Mouse (Mus musculus): ENCODE results near the gene Tfap2a.
A peak's percentile ranks its signal among the peaks of the same experiment; 100 is the strongest.

The Tfap2a gene

DNA sequence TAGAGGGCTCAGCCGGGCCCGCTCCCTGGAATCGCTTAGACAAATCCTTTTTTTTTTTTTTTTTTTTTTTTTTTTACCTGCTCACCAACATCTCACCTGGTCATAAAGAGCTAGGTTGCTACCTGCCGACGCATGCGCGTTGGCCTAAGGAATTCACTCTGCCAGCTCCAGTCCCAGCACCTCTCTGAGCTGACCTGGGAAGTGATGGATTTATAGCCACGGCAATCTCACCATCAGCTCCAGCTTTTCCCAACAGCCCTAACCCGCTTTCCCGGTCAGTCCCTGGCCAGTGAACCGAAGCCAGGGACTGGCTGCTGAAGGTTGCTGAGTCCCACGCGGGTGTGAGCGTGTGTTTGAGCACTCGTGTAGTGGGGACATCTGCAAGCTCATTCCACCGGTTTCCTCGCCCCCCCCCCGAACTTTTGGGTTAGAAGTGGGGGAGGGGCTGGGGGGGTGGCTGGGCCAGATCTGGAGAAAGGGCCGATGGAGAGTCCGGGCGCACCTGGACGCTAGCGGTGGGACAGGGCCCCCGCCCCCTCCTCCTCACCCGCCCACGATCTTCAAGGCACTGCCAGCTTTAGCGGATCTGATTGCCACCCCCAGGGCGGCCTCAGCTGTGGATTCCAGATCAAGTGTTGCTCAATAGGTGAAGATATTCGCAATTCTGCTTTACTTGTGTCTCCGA, at the start of gene Tfap2a:
Gene Tfap2a (minus strand): TSS at position 181 of the 685 bp plus-strand sequence.
- DNase-seq (ENCODE audit: low read depth): no peak

DNA sequence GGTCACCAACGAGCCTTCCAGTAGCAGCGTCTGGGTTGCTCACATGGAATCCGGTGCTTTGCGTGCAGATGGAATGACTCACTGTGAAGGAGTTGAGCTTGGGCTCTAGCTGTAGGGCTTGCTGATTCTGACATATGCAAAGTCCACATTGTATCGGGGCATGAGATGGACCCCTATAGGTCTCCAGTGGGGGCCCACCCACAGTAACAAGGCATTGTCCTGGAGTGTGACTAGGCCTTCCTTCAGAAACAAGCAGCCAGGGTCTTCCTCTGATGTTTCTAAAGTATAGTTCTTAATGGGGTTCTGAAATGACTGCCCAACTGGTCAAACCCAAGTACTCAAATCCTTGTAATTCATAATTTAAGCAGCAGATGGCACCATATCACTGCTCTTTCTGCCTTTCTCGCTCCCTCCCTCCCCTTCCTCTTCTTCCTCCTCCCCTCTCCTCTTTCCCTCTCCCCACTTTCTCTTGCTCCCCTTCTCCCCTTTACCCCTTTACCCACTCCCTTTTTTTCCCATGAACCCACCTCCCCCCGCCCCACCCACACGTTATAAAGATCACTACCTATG, 46.1 kb upstream of the Tfap2a start:
- peak; percentile 9 for DNase-seq (ENCODE audit: low read depth)

DNA sequence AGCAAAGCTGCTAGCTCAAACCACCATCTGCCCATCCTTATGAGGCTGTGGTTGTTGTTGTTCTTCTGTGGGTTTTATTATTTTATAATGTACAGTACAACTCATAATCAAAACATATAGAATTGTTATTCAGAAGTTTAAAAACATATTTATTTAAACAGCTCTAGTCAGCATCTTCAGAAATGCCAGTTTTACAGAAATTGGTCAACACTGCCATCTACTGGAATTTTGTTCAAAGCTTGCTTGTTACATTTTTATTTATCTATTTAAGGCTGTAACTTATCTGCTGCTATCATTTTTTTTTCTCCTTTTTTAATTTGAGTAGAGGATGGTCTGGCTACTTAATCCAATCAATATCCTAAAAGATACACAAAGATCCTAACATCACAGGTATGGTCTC, 19.8 kb upstream of the Tfap2a start:
- DNase-seq (ENCODE audit: low read depth): peak; percentile 30

DNA sequence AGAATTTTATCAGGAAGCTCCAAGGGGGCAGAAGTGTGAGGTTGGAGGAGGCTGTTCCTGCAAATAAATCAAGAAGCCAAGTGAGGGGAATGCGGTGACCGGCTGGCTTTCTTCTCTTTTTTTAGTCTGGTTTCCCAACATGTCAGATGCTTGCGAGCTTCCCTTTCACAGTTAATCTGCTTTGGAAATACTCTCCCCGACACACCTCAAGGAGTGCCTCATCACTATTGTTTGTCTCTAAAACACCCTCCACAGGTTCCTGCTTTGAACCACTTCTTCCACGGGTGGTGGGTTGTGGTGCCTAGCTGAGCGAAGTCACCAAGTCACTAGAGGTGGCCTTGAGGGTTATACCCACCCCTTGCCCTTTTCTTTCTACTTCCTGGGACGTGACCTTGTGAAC, 18.2 kb upstream of the Tfap2a start:
- DNase-seq (ENCODE audit: low read depth): no peak

DNA sequence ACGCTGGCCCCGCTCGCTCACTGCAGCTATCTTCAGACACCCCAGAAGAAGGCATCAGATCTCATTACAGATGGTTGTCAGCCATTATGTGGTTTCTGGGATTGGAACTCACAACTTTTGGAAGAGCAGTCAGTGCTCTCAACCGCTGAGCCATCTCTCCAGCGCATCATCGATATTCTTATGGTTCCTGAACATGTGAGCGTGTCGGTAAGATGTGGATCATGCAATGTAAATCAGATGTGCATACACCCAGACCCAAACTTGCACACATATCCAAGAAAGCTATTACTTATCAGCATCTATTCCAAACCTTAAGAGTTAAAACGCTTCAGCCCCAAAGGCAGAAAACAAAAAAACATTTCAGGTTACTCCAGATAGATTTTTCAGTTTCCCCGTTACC, 15.9 kb upstream of the Tfap2a start:
- DNase-seq (ENCODE audit: low read depth): no peak

DNA sequence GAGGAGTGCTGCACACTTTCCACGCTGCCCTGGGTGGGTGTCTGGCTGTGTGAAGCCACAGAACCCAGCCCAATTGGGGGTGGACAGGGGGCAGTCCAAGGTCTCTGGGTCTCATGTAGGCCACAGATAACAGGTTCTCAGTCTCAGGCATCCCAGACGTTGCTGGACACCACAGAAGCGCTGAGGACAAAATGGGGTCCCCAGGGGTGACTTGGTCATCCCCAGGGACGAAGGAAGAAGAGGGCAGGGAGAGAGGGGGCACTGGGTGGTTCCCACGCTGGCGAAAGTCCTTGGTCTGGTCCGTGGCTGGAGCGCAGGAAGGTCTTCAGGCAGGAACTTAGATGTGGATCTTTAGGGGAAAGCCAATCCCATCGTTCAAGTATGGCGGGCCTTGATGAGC, 13.7 kb upstream of the Tfap2a start:
- DNase-seq (ENCODE audit: low read depth): no peak

DNA sequence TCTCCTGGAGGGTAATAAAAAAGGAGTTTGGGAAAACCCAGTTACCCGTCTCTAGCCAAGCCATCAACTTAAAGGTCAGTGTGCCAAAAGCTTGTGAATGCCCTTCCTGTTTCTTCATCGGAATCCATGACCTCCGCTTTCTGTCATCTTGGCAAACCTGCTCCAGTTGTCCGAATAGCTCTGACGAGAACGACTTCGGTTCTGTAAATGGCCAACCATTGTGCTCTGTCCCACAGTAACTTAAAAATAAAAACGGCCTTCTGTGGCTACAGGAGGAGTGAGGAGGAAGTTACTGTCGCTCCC, 11.4 kb upstream of the Tfap2a start:
- DNase-seq (ENCODE audit: low read depth): no peak

DNA sequence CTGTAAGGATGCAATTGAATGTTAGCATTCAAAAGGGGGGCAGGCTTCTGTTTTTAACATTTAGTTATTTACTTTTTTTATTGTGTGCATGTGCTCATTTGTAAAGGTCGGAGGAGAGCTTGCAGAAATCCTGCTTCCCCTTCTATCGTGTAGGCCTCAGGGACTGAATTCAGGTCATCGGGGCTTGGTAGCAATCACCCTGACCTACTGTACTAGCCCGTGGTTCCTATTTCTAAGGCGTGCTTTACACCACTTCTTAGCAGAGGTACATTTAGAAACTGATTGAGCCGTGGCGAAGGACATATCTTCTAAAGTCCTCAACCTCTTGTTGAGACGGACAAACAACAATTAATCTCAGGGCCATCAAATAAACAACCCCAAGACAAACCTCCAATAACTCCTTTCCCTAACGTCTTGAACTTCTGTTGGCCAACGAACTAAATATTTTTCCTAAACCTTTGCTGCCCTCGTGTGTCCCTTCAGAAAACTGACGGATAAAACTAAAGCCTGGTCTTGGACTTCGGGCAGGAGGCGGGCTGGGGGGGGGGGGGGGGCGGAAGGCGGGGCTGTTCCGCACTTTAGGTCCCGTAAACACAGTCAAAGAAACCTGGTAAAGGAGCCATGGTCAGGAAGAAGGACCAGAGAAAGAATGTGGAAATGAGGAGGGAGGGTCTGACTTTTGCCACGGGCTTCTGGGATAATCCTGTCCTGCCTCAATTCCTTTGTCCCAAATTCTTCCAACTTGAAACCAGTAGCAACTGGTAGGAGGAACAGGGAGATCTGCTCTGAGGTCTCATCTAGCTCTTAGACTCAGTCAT, 10.8 kb upstream of the Tfap2a start:
- DNase-seq (ENCODE audit: low read depth): peak; percentile 10

DNA sequence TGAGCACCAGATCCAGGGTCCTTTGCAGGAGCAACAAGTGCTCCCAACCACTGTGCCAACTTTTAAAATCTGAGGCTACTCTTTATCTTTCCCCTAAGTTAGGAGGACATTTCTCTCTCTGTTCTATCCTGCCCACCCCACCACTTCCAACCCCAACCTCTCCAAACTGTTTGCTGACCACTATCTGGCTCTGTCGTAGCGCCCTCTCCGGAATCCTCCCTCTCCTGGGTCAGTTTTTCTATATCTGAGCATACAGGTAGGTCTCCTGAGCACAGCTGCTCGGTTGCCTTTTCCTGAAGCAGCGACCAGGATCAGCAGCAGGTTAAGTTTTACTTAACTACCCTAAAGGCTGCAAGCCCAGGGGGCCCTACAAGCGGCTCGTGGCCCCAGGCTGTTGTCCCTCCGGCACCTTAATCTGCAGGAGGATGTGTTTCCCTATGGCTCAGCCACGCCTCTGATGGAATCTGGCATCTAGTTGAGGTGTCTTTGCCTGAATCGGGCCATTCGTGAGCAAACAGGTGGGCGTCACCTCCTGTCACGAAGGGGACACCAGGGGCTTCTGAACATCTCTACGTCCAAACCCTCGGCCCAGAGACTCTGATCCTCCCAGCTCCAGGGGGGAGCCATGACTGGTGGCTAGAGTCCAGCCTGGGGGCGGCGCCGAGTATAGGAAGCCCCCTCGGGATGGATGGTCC, 6.1 kb upstream of the Tfap2a start:
- no peak for DNase-seq (ENCODE audit: low read depth)

DNA sequence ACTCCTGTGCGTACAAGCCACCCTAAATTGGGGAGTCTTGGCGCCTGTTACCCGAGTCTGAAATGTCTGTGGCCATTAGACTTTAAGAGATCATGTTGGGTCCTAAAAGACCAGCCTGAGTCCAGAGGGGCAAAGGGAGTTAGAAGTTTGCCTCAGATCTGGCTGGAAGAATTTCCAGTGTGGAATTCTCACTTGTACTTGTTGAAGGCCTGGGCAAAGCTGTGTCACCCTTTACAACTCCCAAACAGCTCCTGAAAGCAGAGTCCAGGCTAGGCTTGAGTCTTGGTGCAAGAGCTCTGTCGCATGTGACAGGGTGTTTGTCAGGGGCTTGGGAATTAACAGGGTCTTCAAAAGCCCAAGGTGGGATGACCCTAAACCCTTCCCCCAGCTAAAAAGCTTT, 5.0 kb upstream of the Tfap2a start:
- no peak for DNase-seq (ENCODE audit: low read depth)

DNA sequence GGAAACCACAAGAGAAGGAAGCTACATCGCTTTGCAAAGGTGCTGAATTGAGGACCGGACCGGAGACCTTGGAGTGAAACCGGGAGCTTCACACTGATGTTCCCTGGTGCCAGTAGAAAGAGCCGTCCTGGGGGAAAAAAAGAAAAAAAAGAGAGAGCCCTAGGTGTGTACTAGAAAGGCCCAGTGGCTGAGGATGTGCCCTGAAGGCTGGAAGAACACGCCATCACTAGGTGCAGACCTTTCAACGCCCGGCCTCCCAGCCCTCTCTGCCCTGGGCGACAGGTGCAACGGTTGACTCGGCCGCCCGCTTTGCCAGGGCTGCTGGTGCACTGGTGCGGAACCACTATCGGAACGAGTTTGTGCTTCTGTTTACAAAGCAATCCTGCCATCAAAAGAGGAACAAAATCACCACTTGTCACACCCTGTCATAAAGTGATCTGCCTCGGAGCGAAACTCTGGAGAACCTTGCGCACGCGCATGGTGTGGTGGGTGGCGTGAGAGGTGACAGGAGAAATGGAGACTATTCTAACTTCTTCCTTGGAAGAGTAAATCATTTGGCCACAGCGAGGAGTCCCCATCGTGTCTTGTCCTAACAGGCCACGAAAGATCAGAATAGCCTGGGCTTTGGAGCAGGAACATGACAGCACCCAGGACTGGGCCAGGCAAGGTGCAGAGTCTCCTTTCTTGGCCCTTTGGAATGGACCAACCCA, 3.8 kb upstream of the Tfap2a start:
- DNase-seq (ENCODE audit: low read depth): no peak

DNA sequence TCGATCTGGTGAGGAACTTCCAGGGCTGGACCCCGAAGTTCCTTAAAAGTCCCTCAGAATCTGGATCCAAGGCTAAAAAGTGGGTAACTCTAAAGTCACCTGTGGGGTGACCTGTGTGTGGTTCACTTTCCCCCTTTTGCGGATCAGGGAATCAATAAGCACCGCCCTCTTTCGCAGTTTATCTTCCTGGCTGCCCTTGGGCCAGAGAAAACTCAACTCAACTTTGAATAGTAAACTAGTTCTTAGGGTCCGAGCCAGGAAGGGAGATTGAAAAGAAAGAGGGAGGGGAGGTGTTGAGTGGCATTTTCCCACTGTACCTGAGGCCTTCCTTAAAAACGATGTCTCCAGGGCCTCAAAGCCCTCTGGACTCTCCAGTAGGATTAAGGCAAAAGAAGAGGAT, 3.3 kb upstream of the Tfap2a start:
- DNase-seq (ENCODE audit: low read depth): no peak

DNA sequence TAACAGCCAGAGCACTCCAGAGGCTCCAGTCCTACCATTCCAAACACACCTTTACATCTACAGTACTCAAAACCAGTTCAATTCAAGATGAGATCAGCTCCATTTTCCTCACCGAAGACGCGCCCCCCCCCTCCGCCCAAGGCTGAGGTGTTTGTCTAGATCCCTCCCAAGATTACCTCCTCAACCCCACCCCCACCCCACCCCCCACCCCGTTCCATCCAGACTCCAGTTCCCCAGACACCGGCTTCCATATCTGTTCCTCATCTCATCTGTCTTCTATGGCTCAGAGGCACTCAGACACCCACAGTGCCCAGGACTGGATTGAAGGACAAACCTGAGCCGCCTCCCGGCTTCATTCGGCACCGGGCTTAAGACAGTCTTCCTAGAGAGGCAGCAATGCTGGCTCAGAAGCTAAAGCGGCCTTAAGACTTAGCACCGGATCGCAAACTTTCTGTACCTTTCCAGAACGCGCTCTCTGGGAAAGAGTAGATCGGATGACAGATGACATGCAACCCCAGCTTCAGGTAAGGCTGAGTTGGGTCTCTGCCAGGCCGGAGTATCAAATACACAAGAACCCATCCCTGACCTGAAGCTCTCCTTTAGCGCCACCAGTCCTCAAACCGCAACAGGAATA, 2.7 kb upstream of the Tfap2a start:
- DNase-seq (ENCODE audit: low read depth): no peak

DNA sequence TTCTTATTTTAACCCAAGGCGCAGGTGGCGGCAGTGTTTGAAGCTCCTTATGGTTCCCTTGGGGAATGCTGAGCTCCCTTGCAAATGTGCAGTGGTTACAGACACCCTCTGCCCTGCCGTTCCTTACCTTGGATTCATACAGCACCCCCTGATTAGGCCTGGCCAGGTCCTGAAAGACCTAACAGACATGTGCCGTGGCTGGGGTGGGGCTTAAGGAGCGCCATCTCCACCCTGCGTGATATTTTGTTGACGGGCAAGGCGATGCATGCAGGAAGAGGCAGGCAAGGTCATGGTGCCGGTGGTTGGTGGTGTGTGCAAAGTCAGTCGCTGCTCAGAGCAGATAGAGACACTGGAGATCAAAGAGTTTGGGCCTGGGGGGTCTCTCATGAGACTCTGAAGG, 1.7 kb upstream of the Tfap2a start:
- no peak for DNase-seq (ENCODE audit: low read depth)

DNA sequence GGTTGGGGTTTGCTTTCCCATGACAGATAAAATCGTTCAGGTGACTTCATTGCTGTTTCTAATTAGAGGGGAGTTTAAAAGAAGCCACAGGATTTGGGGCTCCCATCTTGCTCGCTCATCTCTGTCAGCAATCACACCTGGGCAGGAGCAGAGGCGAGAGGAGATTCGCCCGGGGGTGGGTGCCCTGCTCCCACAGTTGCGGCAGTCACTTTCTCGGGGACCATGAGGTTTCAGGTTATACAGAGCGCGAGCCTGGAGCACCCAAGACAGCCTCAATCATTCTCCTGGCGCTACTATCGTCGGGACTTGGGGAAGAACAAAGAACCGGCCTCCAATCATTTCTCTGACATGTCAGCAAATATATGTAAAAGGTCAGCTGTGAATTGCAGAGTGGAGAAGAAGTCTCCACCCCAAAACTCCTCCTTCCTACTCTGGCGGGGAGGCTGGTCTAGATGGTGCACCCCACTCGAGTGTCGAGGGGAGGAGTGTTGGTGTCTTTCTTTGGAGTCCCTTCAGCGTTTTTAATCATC, 1.0 kb upstream of the Tfap2a start:
- DNase-seq (ENCODE audit: low read depth): no peak

DNA sequence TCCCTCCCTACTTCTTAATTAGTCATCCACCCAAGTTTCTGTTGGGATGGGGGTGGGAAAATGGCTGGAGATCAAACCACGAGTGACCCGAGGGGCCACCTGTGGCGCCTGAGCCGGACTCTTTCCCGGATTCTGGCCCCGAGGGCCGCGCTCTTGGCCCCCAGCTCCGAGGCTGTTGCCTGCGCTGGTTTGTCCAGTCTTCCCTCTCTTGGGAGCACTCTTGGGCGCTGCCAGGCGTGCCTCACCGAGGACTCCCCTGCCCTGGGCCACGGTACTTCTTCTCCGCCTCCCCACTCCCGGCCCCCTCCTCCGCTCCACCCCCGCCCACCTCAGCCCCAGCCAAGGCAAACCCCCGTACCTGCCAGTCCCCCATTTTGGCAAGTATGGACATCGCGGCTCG, 415 bp downstream of the Tfap2a start:
- no peak for DNase-seq (ENCODE audit: low read depth)

DNA sequence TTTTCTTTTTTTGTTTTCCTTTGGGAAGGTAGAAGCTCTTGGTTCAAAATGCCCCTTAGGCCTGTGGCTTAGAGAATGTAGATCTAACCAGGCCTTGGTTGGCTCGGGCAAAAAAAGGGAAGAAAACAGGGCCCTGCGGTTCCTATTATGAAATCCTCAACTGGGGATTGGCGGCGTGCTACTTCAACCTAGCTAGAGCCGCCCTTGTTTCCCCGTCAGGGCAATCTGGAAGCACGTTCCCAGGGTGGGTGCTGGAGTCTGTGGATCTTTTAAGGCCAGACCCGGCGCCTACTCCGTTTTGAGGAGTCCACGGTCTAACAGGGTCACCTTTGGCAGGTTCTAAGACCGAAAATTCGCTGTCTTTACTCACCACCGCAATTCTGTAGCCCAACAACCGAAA, 1.1 kb downstream of the Tfap2a start:
- no peak for DNase-seq (ENCODE audit: low read depth)

DNA sequence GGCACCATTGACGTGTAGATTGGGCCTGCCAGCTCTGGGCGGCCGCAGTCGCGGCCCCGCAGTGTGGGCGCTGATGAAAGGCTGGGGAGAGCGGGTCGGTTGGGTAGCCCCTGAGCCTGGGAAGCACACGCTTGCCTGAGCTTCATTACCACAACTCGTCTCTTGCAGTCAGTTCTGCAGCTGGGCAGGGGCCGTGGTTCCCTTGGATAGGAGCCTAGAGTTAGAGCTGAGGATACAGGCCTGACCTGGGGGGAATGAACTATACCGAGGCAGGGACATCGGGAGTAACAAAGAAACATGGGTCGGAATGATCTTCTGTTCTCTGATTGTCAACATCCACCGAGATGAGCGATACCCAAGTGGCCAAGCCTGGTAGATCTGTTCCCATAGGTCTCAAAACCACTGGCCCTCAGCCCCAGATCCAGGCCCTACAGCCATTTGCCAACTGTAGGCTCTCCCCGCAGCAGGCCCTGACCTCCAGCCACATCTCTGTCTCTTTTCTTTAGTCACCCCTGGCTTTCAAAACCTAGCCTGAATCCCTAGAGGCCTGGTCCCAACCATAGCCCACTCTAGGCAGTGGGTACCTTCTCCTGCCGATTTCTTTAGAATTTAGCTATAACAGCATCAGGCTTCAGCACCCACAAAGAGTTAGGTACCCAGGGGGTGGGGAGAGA, 1.9 kb downstream of the Tfap2a start:
- DNase-seq (ENCODE audit: low read depth): no peak

DNA sequence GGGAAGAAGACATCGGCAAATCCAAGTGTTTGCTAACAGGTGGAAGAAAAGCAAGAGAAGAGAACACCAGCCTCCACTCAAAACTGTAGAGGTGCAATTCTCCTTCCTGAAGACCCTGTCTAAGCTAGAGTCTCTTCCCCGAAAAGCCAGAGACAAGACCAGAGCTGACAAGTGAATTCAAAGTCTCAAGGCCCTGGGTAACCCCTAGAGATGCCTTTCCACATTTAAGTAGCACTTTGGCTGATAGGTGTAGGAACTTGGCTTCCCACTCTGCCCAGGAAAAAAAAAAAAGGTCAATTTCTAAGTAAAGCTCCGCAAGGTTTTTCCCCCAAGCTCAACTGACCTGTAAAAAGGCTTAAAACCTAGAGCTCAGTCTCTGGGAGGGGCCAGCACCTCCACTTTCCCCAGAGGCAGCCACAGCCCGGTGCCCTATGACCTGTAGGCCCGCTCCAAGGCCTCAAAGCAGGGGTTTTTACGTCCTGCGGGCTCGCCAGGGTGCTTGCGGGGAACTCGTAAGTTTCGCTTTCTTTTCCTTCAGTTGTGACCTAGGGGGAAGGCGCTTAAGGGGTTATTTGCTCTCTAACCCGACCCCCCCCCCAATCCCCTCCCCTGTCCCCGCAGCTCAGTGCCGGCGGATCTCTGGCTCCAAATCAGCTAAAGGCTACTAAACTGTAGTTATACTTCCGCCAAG, 2.6 kb downstream of the Tfap2a start:
- DNase-seq (ENCODE audit: low read depth): no peak

DNA sequence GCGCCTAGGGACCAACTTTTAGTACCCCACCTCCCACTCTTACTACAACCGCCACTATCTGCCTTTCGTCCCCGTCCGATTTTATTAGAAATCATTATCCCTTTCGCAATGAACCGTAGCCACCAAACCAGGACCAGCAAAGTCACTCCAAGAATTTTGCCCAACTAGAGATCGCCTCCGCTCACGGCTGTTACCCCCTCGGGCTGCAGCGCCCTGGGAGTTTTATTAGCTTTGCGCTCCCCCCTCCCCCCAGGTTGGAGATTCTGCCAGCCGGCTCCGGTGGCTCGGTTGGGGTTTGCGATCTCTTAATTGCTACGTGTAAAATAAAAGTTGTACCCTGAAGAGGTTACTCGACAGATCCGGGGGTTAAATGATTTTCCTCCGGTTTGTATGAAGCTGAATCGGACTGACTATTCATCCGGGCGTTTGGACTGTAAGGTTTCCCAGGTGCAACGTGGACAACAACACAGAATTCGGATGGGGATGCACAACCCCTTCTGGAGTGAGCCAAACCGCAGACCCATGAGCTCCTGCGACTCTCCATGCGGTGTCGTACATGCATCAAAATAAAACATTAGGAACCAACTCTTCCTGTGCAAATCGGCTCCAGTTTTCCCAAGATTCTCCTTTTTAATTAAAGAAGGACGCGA, 3.7 kb downstream of the Tfap2a start:
- no peak for DNase-seq (ENCODE audit: low read depth)

Data from naive thymus-derived CD4-positive, alpha-beta T cell, adult 2 months (primary cell).